In genomic region chr10:28408980-28409379, GRCm38 (mm10) we compare ENCODE assay signal across 31 mouse cellular contexts.
"Had no signal": no experiment of that assay in that cellular context is flagged by ENCODE, and none has a peak within 500 bp of the region (broad histone marks: within the 10 kb centered on the region; RNA-seq: fewer than 3 reads in every experiment).

No protein-coding gene starts in this region.

- H3K4me1 ChIP-seq: limb, embryonic 10.5 days; limb, embryonic 12.5 days; limb, embryonic 13.5 days; limb, embryonic 15.5 days; liver, embryonic 12.5 days; liver, embryonic 13.5 days; liver, embryonic 15.5 days; lung, embryonic 15.5 days; megakaryocyte, embryonic 14.5 days; midbrain, embryonic 10.5 days; midbrain, embryonic 12.5 days had no signal

- H3K27me3 ChIP-seq: limb, embryonic 12.5 days; limb, embryonic 13.5 days; limb, embryonic 15.5 days; liver, embryonic 12.5 days; liver, embryonic 13.5 days; liver, embryonic 15.5 days; lung, embryonic 15.5 days; megakaryocyte, embryonic 14.5 days; midbrain, embryonic 12.5 days; midbrain, embryonic 13.5 days; midbrain, embryonic 15.5 days had no signal

- H3K4me2 ChIP-seq: limb, embryonic 12.5 days; limb, embryonic 13.5 days; limb, embryonic 15.5 days; liver, embryonic 11.5 days; liver, embryonic 12.5 days; liver, embryonic 13.5 days; liver, embryonic 15.5 days; lung, embryonic 14.5 days; lung, embryonic 15.5 days; midbrain, embryonic 11.5 days; midbrain, embryonic 12.5 days; midbrain, embryonic 13.5 days; midbrain, embryonic 15.5 days had no signal

- H3K27ac ChIP-seq: limb, embryonic 10.5 days; limb, embryonic 12.5 days; limb, embryonic 13.5 days; limb, embryonic 15.5 days; liver, embryonic 12.5 days; liver, embryonic 13.5 days; liver, embryonic 14.5 days; liver, embryonic 15.5 days; lung, embryonic 15.5 days; macrophage; midbrain, embryonic 10.5 days; midbrain, embryonic 12.5 days; midbrain, embryonic 13.5 days; midbrain, embryonic 15.5 days had no signal

- DNase-seq: left cerebral cortex, postnatal 4 days; liver; liver, embryonic 13.5 days; liver, postnatal 0 days; lung, adult 18-20 months; lung, adult 2 months; lung, embryonic 14.5 days; lung, postnatal 10 days; lung, postnatal 14 days; lung, postnatal 36 days; lung, postnatal 4 days; midbrain, embryonic 14.5 days had no signal

- H3K9me3 ChIP-seq: limb, embryonic 10.5 days; limb, embryonic 12.5 days; limb, embryonic 13.5 days; limb, embryonic 15.5 days; liver, embryonic 12.5 days; liver, embryonic 13.5 days; liver, embryonic 15.5 days; lung, embryonic 15.5 days; megakaryocyte, embryonic 14.5 days; midbrain, embryonic 10.5 days; midbrain, embryonic 12.5 days; midbrain, embryonic 13.5 days; midbrain, embryonic 15.5 days had no signal

- H3K4me3 ChIP-seq: limb, embryonic 10.5 days; limb, embryonic 12.5 days; limb, embryonic 13.5 days; limb, embryonic 15.5 days; liver, embryonic 12.5 days; liver, embryonic 13.5 days; liver, embryonic 15.5 days; lung, embryonic 15.5 days; megakaryocyte, embryonic 14.5 days; midbrain, embryonic 10.5 days; midbrain, embryonic 12.5 days; midbrain, embryonic 13.5 days; midbrain, embryonic 15.5 days; myocyte had no signal

- ATAC-seq: liver, embryonic 12.5 days; liver, postnatal 0 days; lung, postnatal 0 days; midbrain, embryonic 13.5 days; midbrain, embryonic 15.5 days; midbrain, embryonic 16.5 days had no signal

- H3K9ac ChIP-seq: limb, embryonic 12.5 days; limb, embryonic 13.5 days; limb, embryonic 15.5 days; liver, embryonic 12.5 days; liver, embryonic 13.5 days; liver, embryonic 14.5 days; liver, embryonic 15.5 days; liver, postnatal 0 days; lung, embryonic 14.5 days; lung, embryonic 15.5 days; midbrain, embryonic 12.5 days; midbrain, embryonic 13.5 days; midbrain, embryonic 15.5 days had no signal

- H3K36me3 ChIP-seq: limb, embryonic 10.5 days; limb, embryonic 12.5 days; limb, embryonic 13.5 days; limb, embryonic 15.5 days; liver, embryonic 12.5 days; liver, embryonic 13.5 days; liver, embryonic 15.5 days; lung, embryonic 15.5 days; midbrain, embryonic 10.5 days; midbrain, embryonic 12.5 days; midbrain, embryonic 13.5 days; midbrain, embryonic 15.5 days had no signal
